In genomic region chr3:36942108-36942507, GRCm38 (mm10) we compare ENCODE assay signal across 9 mouse cellular contexts.
DNase-seq lines count a peak whose midpoint lies in the region; ATAC-seq lines count a peak whose summit lies in the region.
"Had no signal": no experiment of that assay in that cellular context is flagged by ENCODE, and none has a peak within 500 bp of the region (broad histone marks: within the 10 kb centered on the region; RNA-seq: fewer than 3 reads in every experiment).

No protein-coding gene starts in this region.

- WGBS in intestine, embryonic 15.5 days = 54% methylated on average over 6 of the region's 6 CpGs

- peak; percentile 93 for ATAC-seq in intestine, embryonic 15.5 days

- no peaks in the 10 kb centered on the region for H3K4me1 ChIP-seq in intestine, embryonic 15.5 days (replicated peaks)

- H3K4me3 ChIP-seq in intestine, embryonic 15.5 days (replicated peaks) = no peak overlapping the region
- H3K4me3 ChIP-seq: limb, embryonic 13.5 days; myocyte had no signal

- peak; percentile 8 for DNase-seq in heart, postnatal 4 days
- DNase-seq in heart, adult 8-10 months (ENCODE audit: low spot score) = no peak
- peak; percentile 26 to 63 for DNase-seq in urinary bladder, postnatal 36 days (ENCODE audit: low spot score in 2 of 2)
- no peak for DNase-seq in urinary bladder, postnatal 10 days (ENCODE audit: low spot score)
- no peak for DNase-seq in frontal cortex, adult 2 months (ENCODE audit: extremely low spot score in 1 of 2, low spot score in 1 of 2)
- no peak for DNase-seq in ovary, adult 18-20 months (ENCODE audit: low spot score)

- H3K9ac ChIP-seq in intestine, embryonic 15.5 days = no peak overlapping the region
- H3K9ac ChIP-seq: limb, embryonic 13.5 days had no signal

- H3K4me2 ChIP-seq in intestine, embryonic 15.5 days (replicated peaks) = no peak overlapping the region
- H3K4me2 ChIP-seq: limb, embryonic 13.5 days had no signal

- no peaks in the 10 kb centered on the region for H3K27me3 ChIP-seq in intestine, embryonic 15.5 days (replicated peaks)
- H3K27me3 ChIP-seq: limb, embryonic 13.5 days had no signal

- no peak overlapping the region for H3K27ac ChIP-seq in intestine, embryonic 15.5 days
- H3K27ac ChIP-seq: limb, embryonic 13.5 days had no signal

- H3K9me3 ChIP-seq in intestine, embryonic 15.5 days = no peaks in the 10 kb centered on the region
- H3K9me3 ChIP-seq: limb, embryonic 13.5 days had no signal

- no peaks in the 10 kb centered on the region for H3K36me3 ChIP-seq in intestine, embryonic 15.5 days

Comparison
In these comparisons a context has a peak if more than half of its experiments do, and no peak if none do; other contexts are left out.
1. DNase-seq: peak in heart, postnatal 4 days (single experiment) and urinary bladder, postnatal 36 days (2 of 2); none in heart, adult 8-10 months (single experiment), urinary bladder, postnatal 10 days (single experiment), frontal cortex, adult 2 months (0 of 2) and ovary, adult 18-20 months (single experiment).